Mouse (Mus musculus) adrenal gland, postnatal 25 days (tissue): ENCODE measurements at regions not wholly inside any gene's neighbourhood (a gene's known extent, or its start where the extent isn't known, plus 50 kb on each side); places are given as distances from the start of the nearest gene placed in this dataset.

Source experiments
- DNase-seq: peaks from one replicate; pipeline ENCODE4 v3.0.0; 2021; ENCODE audit warnings: mixed read lengths

GRCm38 (mm10) chr14:99431697-99432096, 133.2 kb downstream of the Klf5 start:
- no peak for DNase-seq

GRCm38 (mm10) chr14:99434645-99435044, 136.2 kb downstream of the Klf5 start:
- no peak for DNase-seq

GRCm38 (mm10) chr14:99435512-99435911, 137.0 kb downstream of the Klf5 start:
- DNase-seq: no peak

- no peak for DNase-seq
Observed at GRCm38 (mm10) chr14:99436051-99436450, 137.6 kb downstream of the Klf5 start.

GRCm38 (mm10) chr14:99449112-99449511, 150.6 kb downstream of the Klf5 start:
- DNase-seq: no peak

- DNase-seq: no peak
Observed at GRCm38 (mm10) chr14:99449870-99450269, 151.4 kb downstream of the Klf5 start.

- peak; percentile 30 for DNase-seq
Observed at GRCm38 (mm10) chr14:99451110-99451795, 152.8 kb downstream of the Klf5 start.

GRCm38 (mm10) chr14:99453916-99454315, 155.4 kb downstream of the Klf5 start:
- no peak for DNase-seq

GRCm38 (mm10) chr14:99456555-99456954, 158.1 kb downstream of the Klf5 start:
- no peak for DNase-seq

GRCm38 (mm10) chr14:99457573-99457972, 159.1 kb downstream of the Klf5 start:
- no peak for DNase-seq

- no peak for DNase-seq
Observed at GRCm38 (mm10) chr14:99472111-99472510, 173.6 kb downstream of the Klf5 start.

GRCm38 (mm10) chr14:99475271-99475670, 176.8 kb downstream of the Klf5 start:
- DNase-seq: no peak

- no peak for DNase-seq
Observed at GRCm38 (mm10) chr14:99480325-99481077, 182.0 kb downstream of the Klf5 start.

- DNase-seq: no peak
Observed at GRCm38 (mm10) chr14:99487981-99488380, 189.5 kb downstream of the Klf5 start.

GRCm38 (mm10) chr14:99493197-99493596, 194.7 kb downstream of the Klf5 start:
- DNase-seq: no peak

GRCm38 (mm10) chr14:99493659-99494058, 195.2 kb downstream of the Klf5 start:
- no peak for DNase-seq

- no peak for DNase-seq
Observed at GRCm38 (mm10) chr14:99499502-99500266, 201.2 kb downstream of the Klf5 start.

GRCm38 (mm10) chr14:99504909-99505308, 206.4 kb downstream of the Klf5 start:
- DNase-seq: no peak

- DNase-seq: no peak
Observed at GRCm38 (mm10) chr14:99509696-99510536, 211.4 kb downstream of the Klf5 start.

- DNase-seq: no peak
Observed at GRCm38 (mm10) chr14:99515474-99515873, 217.0 kb downstream of the Klf5 start.

- DNase-seq: no peak
Observed at GRCm38 (mm10) chr14:99516703-99517102, 218.2 kb downstream of the Klf5 start.

- DNase-seq: no peak
Observed at GRCm38 (mm10) chr14:99520343-99520742, 221.9 kb downstream of the Klf5 start.
